Mouse (Mus musculus) CH12.LX (cell line): ENCODE measurements at regions not wholly inside any gene's neighbourhood (a gene's known extent, or its start where the extent isn't known, plus 50 kb on each side); places are given as distances from the start of the nearest gene placed in this dataset.

Experiments
- DNase-seq: peaks from one replicate; pipeline ENCODE4 v3.0.0-alpha.2; 2013; ENCODE audit errors: extremely low read depth
- H3K27ac ChIP-seq: 2 replicates; pipeline ENCODE4 v1.5.1; 2012; ENCODE audit warnings: low read depth, mild to moderate bottlenecking, control low read depth, moderate library complexity; ENCODE audit not compliant: insufficient read depth
- H3K27me3 ChIP-seq: replicated peaks from 2 replicates; pipeline ENCODE3; 2012; ENCODE audit warnings: inconsistent platforms
- H3K36me3 ChIP-seq, 2 experiments: replicated peaks in 1 of 2; 2 replicates each; pipeline versions ENCODE3 to v1.6.1; 2012; ENCODE audit warnings: inconsistent platforms in 1 of 2, low read length in 1 of 2, mild to moderate bottlenecking in 1 of 2, mixed read lengths in 1 of 2, moderate library complexity in 1 of 2; ENCODE audit not compliant: control insufficient read depth in 1 of 2, insufficient read depth in 1 of 2
- H3K4me1 ChIP-seq, 2 experiments: 2 replicates each; pipeline ENCODE4 v1.6.1; 2012; ENCODE audit warnings: inconsistent platforms in 1 of 2, moderate library complexity in 1 of 2; ENCODE audit not compliant: insufficient read depth in 2 of 2, control insufficient read depth in 1 of 2
- H3K4me2 ChIP-seq: 2 replicates; pipeline ENCODE4 v1.6.1; 2012; ENCODE audit warnings: low read depth, mild to moderate bottlenecking, control low read depth; ENCODE audit not compliant: poor library complexity, insufficient read depth, severe bottlenecking
- H3K4me3 ChIP-seq, 3 experiments: fragments of 150-350 bp in 1 of 3; sonication (generic) in 1 of 3; replicated peaks in 1 of 3; 2 replicates each; pipeline versions ENCODE3 to v1.5.1; 2011 to 2012; ENCODE audit warnings: low read depth in 2 of 3, low read length in 2 of 3, mild to moderate bottlenecking in 2 of 3, moderate library complexity in 2 of 3, control low read depth in 1 of 3, improper control_type of control experiment in 1 of 3, inconsistent platforms in 1 of 3, mixed read lengths in 1 of 3; ENCODE audit not compliant: poor library complexity in 1 of 3
- H3K79me2 ChIP-seq: replicated peaks from 2 replicates; pipeline ENCODE4 v1.6.1; 2012; ENCODE audit warnings: mild to moderate bottlenecking, moderate library complexity; ENCODE audit not compliant: control insufficient read depth, poor library complexity, insufficient read depth, severe bottlenecking; ENCODE audit errors: extremely low read depth
- H3K9ac ChIP-seq: 2 replicates; pipeline ENCODE4 v1.6.1; 2012; ENCODE audit warnings: low read depth, mild to moderate bottlenecking, control low read depth, moderate library complexity; ENCODE audit not compliant: insufficient read depth
- H3K9me3 ChIP-seq: replicated peaks from 2 replicates; pipeline ENCODE3; 2012; ENCODE audit warnings: low read length, inconsistent platforms, mixed read lengths
- BHLHE40 ChIP-seq: IDR thresholded peaks from 2 replicates; pipeline ENCODE4 v1.6.1; 2011; ENCODE audit warnings: mild to moderate bottlenecking, low read depth, low read length, improper control_type of control experiment
- CHD1 ChIP-seq: IDR thresholded peaks from 2 replicates; pipeline ENCODE4 v1.6.1; 2012; ENCODE audit warnings: low read depth, low read length, improper control_type of control experiment, inconsistent platforms
- CTCF ChIP-seq, 2 experiments: IDR thresholded peaks in 1 of 2; conservative IDR thresholded peaks in 1 of 2; 2 replicates each; pipeline ENCODE4 v1.5.1; 2011 to 2012; ENCODE audit warnings: low read depth in 2 of 2, low read length in 2 of 2, improper control_type of control experiment in 1 of 2, inconsistent platforms in 1 of 2, mild to moderate bottlenecking in 1 of 2, moderate library complexity in 1 of 2
- EP300 ChIP-seq: IDR thresholded peaks from 2 replicates; pipeline ENCODE4 v1.6.1; 2011; ENCODE audit warnings: low read length, improper control_type of control experiment
- GABPA ChIP-seq: IDR thresholded peaks from 2 replicates; pipeline ENCODE4 v1.6.1; 2012; ENCODE audit warnings: low read depth, low read length, improper control_type of control experiment, inconsistent platforms; ENCODE audit not compliant: insufficient replicate concordance
- HCFC1 ChIP-seq: IDR thresholded peaks from 2 replicates; pipeline ENCODE4 v1.6.1; 2012; ENCODE audit warnings: low read depth, mild to moderate bottlenecking, inconsistent platforms, low read length, improper control_type of control experiment
- JUND ChIP-seq: conservative IDR thresholded peaks from 2 replicates; pipeline ENCODE4 v1.6.1; 2011; ENCODE audit warnings: low read depth, low read length, improper control_type of control experiment
- MAFK ChIP-seq: IDR thresholded peaks from 2 replicates; pipeline ENCODE4 v1.6.1; 2011; ENCODE audit warnings: low read length, improper control_type of control experiment; ENCODE audit not compliant: insufficient replicate concordance
- MAX ChIP-seq: IDR thresholded peaks from 2 replicates; pipeline ENCODE4 v1.6.1; 2011; ENCODE audit warnings: low read length, improper control_type of control experiment
- MAZ ChIP-seq: IDR thresholded peaks from 2 replicates; pipeline ENCODE4 v1.6.1; 2012; ENCODE audit warnings: low read depth, mild to moderate bottlenecking, inconsistent platforms, low read length, improper control_type of control experiment, moderate library complexity
- MEF2A ChIP-seq: IDR thresholded peaks from 2 replicates; pipeline ENCODE4 v1.6.1; 2014; ENCODE audit warnings: low read depth, mild to moderate bottlenecking, inconsistent platforms, low read length, improper control_type of control experiment, borderline replicate concordance
- MYC ChIP-seq: IDR thresholded peaks from 2 replicates; pipeline ENCODE4 v1.6.1; 2011; ENCODE audit warnings: low read depth, mild to moderate bottlenecking, improper control_type of control experiment, low read length
- PAX5 ChIP-seq: IDR thresholded peaks from 2 replicates; pipeline ENCODE4 v1.6.1; 2012; ENCODE audit warnings: low read length, inconsistent platforms, mixed read lengths
- POLR2AphosphoS2 ChIP-seq: IDR thresholded peaks from 2 replicates; pipeline ENCODE4 v1.6.1; 2011; ENCODE audit warnings: low read depth, low read length, improper control_type of control experiment
- RCOR1 ChIP-seq: conservative IDR thresholded peaks from 2 replicates; pipeline ENCODE4 v1.6.1; 2012; ENCODE audit warnings: low read depth, mild to moderate bottlenecking, inconsistent platforms, low read length, improper control_type of control experiment
- SIN3A ChIP-seq: IDR thresholded peaks from 2 replicates; pipeline ENCODE4 v1.6.1; 2012; ENCODE audit warnings: low read length, improper control_type of control experiment, inconsistent platforms
- SMC3 ChIP-seq: IDR thresholded peaks from 2 replicates; pipeline ENCODE4 v1.6.1; 2011; ENCODE audit warnings: low read depth, low read length, improper control_type of control experiment
- TCF12 ChIP-seq: IDR thresholded peaks from 2 replicates; pipeline ENCODE4 v1.6.1; 2014; ENCODE audit warnings: low read depth, mild to moderate bottlenecking, inconsistent platforms, low read length, improper control_type of control experiment
- USF1 ChIP-seq: IDR thresholded peaks from 2 replicates; pipeline ENCODE4 v1.6.1; 2014; ENCODE audit warnings: low read depth, mild to moderate bottlenecking, inconsistent platforms, low read length, improper control_type of control experiment
- USF2 ChIP-seq: conservative IDR thresholded peaks from 2 replicates; pipeline ENCODE4 v1.6.1; 2011; ENCODE audit warnings: low read depth, low read length, improper control_type of control experiment
- ZKSCAN1 ChIP-seq: IDR thresholded peaks from 2 replicates; pipeline ENCODE4 v1.6.1; 2012; ENCODE audit warnings: low read depth, inconsistent platforms, low read length, improper control_type of control experiment, borderline replicate concordance
- ZMIZ1 ChIP-seq: IDR thresholded peaks from 2 replicates; pipeline ENCODE4 v1.6.1; 2012; ENCODE audit warnings: low read depth, mild to moderate bottlenecking, inconsistent platforms, low read length, improper control_type of control experiment
- ZNF384 ChIP-seq: IDR thresholded peaks from 2 replicates; pipeline ENCODE4 v1.6.1; 2012; ENCODE audit warnings: low read depth, low read length, improper control_type of control experiment, inconsistent platforms
- dilution Hi-C: fragments of 300-500 bp; cut with MboI; formaldehyde crosslinking; loops from 2 replicates; pipeline ENCODE4 v1.14.3; 2020; ENCODE audit warnings: low sequenced_read_pairs; ENCODE audit not compliant: extremely low pct_unique_long_range_greater_than_20kb, extremely low pct_ligation_motif_present
- in situ Hi-C: fragments of 300-500 bp; cut with MboI; formaldehyde crosslinking; loops from 3 replicates; pipeline ENCODE4 v1.14.3; 2019; ENCODE audit warnings: low sequenced_read_pairs, low pct_ligation_motif_present, low pct_unique_long_range_greater_than_20kb, mixed read lengths

DNA sequence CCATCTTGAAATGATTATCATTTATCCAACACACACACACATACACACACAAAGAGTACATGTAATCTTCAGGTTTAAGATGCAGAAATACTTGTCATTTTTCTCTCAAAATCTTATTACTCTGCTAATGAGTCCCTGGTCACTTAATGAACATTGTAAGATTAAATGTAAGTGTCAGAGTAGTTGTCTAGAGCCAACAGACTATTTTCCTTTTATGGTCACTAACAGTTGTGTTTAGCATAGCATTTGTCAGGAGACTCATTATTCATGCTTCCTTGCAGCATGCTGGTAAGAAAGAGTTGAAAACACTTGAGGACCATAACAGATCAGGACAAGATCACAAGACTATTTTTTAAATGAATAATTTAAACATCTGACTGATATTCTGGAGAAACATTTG, 618.3 kb downstream of the Rapgef2 start:
- no peak for DNase-seq
- H3K79me2 ChIP-seq: no peaks in the 10 kb centered on the region
- no peaks in the 10 kb centered on the region for H3K36me3 ChIP-seq
- no peak overlapping the region for H3K27ac ChIP-seq
- TF ChIP-seq HCFC1: no peak
- TF ChIP-seq MAZ: no peak
- TF ChIP-seq CTCF (conservative IDR thresholded peaks at IDR 0.05 in 1 of 2, IDR thresholded peaks at IDR 0.05 in 1 of 2; ENCODE audit: low read depth in 2 of 2, low read length in 2 of 2): no peak
- no peak for TF ChIP-seq SMC3
- no peak for TF ChIP-seq POLR2AphosphoS2
- TF ChIP-seq MEF2A: no peak
- no peak for TF ChIP-seq RCOR1
- no peak for TF ChIP-seq MYC
- no peak for TF ChIP-seq EP300
- no peak for TF ChIP-seq USF2
- no peak for TF ChIP-seq GABPA
- no peak for TF ChIP-seq ZMIZ1
- no peak for TF ChIP-seq JUND
- TF ChIP-seq ZNF384: no peak
- TF ChIP-seq CHD1: no peak
- TF ChIP-seq USF1: no peak
- in situ Hi-C loops: no loop called here
- peaks cover 16% of the 10 kb centered on the region for H3K9me3 ChIP-seq
- dilution Hi-C loops: no loop called here
- no peaks in the 10 kb centered on the region for H3K4me1 ChIP-seq
- no peaks in the 10 kb centered on the region for H3K27me3 ChIP-seq
- H3K9ac ChIP-seq: no peak overlapping the region
- H3K4me2 ChIP-seq: no peak overlapping the region
- H3K4me3 ChIP-seq: no peak overlapping the region

- peaks cover 21% of the 10 kb centered on the region for H3K9me3 ChIP-seq
- dilution Hi-C loops (no loop called here), in situ Hi-C loops (no loop called here)
- H3K4me1 ChIP-seq: no peaks in the 10 kb centered on the region
- TF ChIP-seq GABPA: no peak
- no peak for TF ChIP-seq MAX
- no peak for TF ChIP-seq USF1
- TF ChIP-seq USF2: no peak
- TF ChIP-seq POLR2AphosphoS2: no peak
- no peak for TF ChIP-seq MAFK
- TF ChIP-seq MEF2A: no peak
- no peak for TF ChIP-seq ZKSCAN1
- TF ChIP-seq PAX5: no peak
- TF ChIP-seq JUND: no peak
- TF ChIP-seq HCFC1: no peak
- no peak for TF ChIP-seq TCF12
- TF ChIP-seq ZMIZ1: no peak
- TF ChIP-seq CTCF (conservative IDR thresholded peaks at IDR 0.05 in 1 of 2, IDR thresholded peaks at IDR 0.05 in 1 of 2; ENCODE audit: low read depth in 2 of 2, low read length in 2 of 2): no peak
- TF ChIP-seq ZNF384: no peak
- no peak for TF ChIP-seq BHLHE40
- no peak for TF ChIP-seq SIN3A
- TF ChIP-seq RCOR1: no peak
- DNase-seq: no peak
- H3K4me3 ChIP-seq: no peak overlapping the region
- H3K36me3 ChIP-seq: no peaks in the 10 kb centered on the region
- H3K4me2 ChIP-seq: no peak overlapping the region
- no peaks in the 10 kb centered on the region for H3K27me3 ChIP-seq
- H3K27ac ChIP-seq: no peak overlapping the region
- no peak overlapping the region for H3K9ac ChIP-seq
- no peaks in the 10 kb centered on the region for H3K79me2 ChIP-seq
These were observed 618.8 kb downstream of the Rapgef2 start for GRCm38 (mm10) chr3:78667374-78668023.
